Mouse (Mus musculus) effector memory CD4-positive, alpha-beta T cell, adult 5 months (primary cell): ENCODE measurements around the gene Amy2a4. TPM values are rescaled to one million over a fixed set of nuclear protein-coding genes. Genes with fewer than 3 reads are reported as not detected.

Experiments used
- polyA plus RNA-seq: library from polyadenylated mRNA; unstranded; fragments of 100-300 nt; shearing (Covaris generic); gene quantifications from one replicate; pipeline ENCODE4 v1.2.1, GENCODE M21; 2017

The Amy2a4 gene
- not detected for polyA plus RNA-seq

GRCm38 (mm10) chr3:113291349-113291748, at the start of gene Amy2a4:
TSS of gene Amy2a4 (minus strand) at chr3:113291449.

GRCm38 (mm10) chr3:113323952-113324351, 32.7 kb upstream of the Amy2a4 start, which contains the start of gene Amy2a3:
TSS of gene Amy2a3 (minus strand) at chr3:113324052.

GRCm38 (mm10) chr3:113258737-113259136, 32.5 kb downstream of the Amy2a4 start, which contains the start of gene Amy2a5:
TSS of gene Amy2a5 (minus strand) at chr3:113258837.

Other genes with a start within 250 kb of the Amy2a4 start
- gene Amy2a5, start 32.6 kb downstream of the Amy2a4 start, polyA plus RNA-seq = not detected
- not detected for gene Amy2a3, start 32.6 kb upstream of the Amy2a4 start, polyA plus RNA-seq
- not detected for gene Amy2a2, start 65.2 kb upstream of the Amy2a4 start, polyA plus RNA-seq
- gene Amy2a1, start 241.0 kb upstream of the Amy2a4 start, polyA plus RNA-seq = not detected